Mouse (Mus musculus) stomach, embryonic 14.5 days (tissue): ENCODE data around the gene Anxa5. TPM values are rescaled to one million over a fixed set of nuclear protein-coding genes. Genes with fewer than 3 reads are reported as not detected.

ENCODE experiments used
- ATAC-seq: fragments of 200-750 bp; cut with Nextera tagmentation; 2 replicates; pipeline ENCODE4 v1.8.0; 2017; ENCODE audit warnings: low read depth, moderate TSS enrichment; ENCODE audit not compliant: insufficient number of reproducible peaks, insufficient read depth, low FRiP score
- H3K27ac ChIP-seq: fragments of 300-500 bp; sonication (generic); 2 replicates; pipeline ENCODE4 v1.5.1; 2014; ENCODE audit warnings: mild to moderate bottlenecking, low read length, moderate library complexity, mixed read lengths
- H3K27me3 ChIP-seq: fragments of 300-500 bp; sonication (generic); 2 replicates; pipeline ENCODE4 v1.6.1; 2014; ENCODE audit warnings: low read length, control low read depth, mixed read lengths; ENCODE audit not compliant: control insufficient read depth, insufficient read depth
- H3K36me3 ChIP-seq: fragments of 300-500 bp; sonication (generic); 2 replicates; pipeline ENCODE4 v1.6.1; 2014; ENCODE audit warnings: mild to moderate bottlenecking, control low read depth, low read length, moderate library complexity, mixed read lengths; ENCODE audit not compliant: control insufficient read depth, insufficient read depth
- H3K4me1 ChIP-seq: fragments of 300-500 bp; sonication (generic); 2 replicates; pipeline ENCODE4 v1.6.1; 2014; ENCODE audit warnings: low read length, control low read depth, mixed read lengths; ENCODE audit not compliant: control insufficient read depth, insufficient read depth
- H3K4me2 ChIP-seq: fragments of 300-500 bp; sonication (generic); replicated peaks from 2 replicates; pipeline ENCODE4 v1.6.1; 2014; ENCODE audit warnings: low read depth, low read length, control low read depth
- H3K4me3 ChIP-seq: fragments of 300-500 bp; sonication (generic); 2 replicates; pipeline ENCODE4 v1.5.1; 2014; ENCODE audit warnings: low read depth, low read length, control low read depth
- H3K9ac ChIP-seq: fragments of 300-500 bp; sonication (generic); replicated peaks from 2 replicates; pipeline ENCODE4 v1.6.1; 2014; ENCODE audit warnings: low read depth, mild to moderate bottlenecking, control low read depth, low read length, moderate library complexity, mixed read lengths
- H3K9me3 ChIP-seq: fragments of 300-500 bp; sonication (generic); 2 replicates; pipeline ENCODE4 v1.6.1; 2016; ENCODE audit warnings: low read depth, low read length, control low read depth; ENCODE audit not compliant: control insufficient read depth
- WGBS: fragments of 180-500 bp; shearing (Covaris S2); extraction: QIAGEN DNeasy Blood & Tissue Kit; methylation state at CpG from one replicate; pipeline ENCODE4 v1.1.7; 2014; 5-methylcytosine and 5-hydroxymethylcytosine counted together
- microRNA-seq: library from miRNA; unstranded; fragments of <30 nt; microRNA quantifications from one replicate; pipeline ENCODE4, GENCODE M21; 2016
- polyA plus RNA-seq: library from polyadenylated mRNA; unstranded; fragments of >200 nt; fragmentation: Nextera tagmentation; extraction: Ambion mirVana; gene quantifications from 2 replicates; pipeline ENCODE4 v1.2.1, GENCODE M21; 2014

The Anxa5 gene
- polyA plus RNA-seq, 1 experiment from 2014 or later, result 335 TPM

DNA sequence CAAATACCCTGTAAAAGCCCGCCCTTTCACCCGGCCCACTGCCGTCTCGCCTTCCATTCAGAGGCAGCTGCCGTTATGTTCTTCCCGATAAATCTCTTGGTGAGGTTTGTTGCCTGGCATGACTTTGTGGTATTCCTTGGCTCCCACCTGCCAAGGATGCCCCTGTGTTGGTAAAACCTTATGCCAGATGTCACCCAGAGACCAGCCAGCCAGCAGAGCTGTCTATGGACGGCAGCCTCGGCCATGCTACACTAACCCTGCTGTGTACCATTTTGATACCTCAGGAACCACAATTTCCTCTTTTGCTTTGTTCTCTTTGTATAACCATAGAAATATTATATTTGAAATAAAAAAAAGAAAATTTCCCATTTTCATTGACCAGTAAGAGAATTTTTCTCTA, 48.3 kb downstream of the Anxa5 start:
- H3K4me3 ChIP-seq, result no peak overlapping the region
- 95% methylated on average over 8 of the region's 8 CpGs for WGBS
- H3K4me2 ChIP-seq, result no peak overlapping the region
- H3K36me3 ChIP-seq, result no peaks in the 10 kb centered on the region
- H3K9ac ChIP-seq, result no peak overlapping the region
- H3K4me1 ChIP-seq, result no peaks in the 10 kb centered on the region
- H3K9me3 ChIP-seq, result no peaks in the 10 kb centered on the region
- H3K27me3 ChIP-seq, result no peaks in the 10 kb centered on the region
- no peak overlapping the region for H3K27ac ChIP-seq
- no peak for ATAC-seq

DNA sequence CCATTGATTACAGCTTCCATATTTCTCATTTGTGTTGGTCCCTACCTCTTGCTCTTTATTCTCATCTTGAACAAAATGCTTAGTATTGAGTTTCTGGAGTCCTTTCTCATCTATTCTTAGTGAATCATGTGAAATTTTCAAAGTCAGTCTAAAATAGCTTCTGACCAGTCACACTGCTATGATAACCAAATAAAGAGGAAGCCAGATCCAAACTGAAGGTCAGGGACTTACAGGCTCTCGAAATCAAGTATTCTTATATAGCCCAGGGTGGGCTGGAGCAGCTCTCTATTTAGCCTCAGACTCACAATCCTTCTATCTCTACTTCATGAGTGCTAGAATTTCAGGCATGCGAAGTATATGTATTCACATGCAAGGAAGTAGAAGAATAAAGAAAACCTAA, 66.2 kb downstream of the Anxa5 start:
- Histone ChIP-seq H3K4me1 (no peaks in the 10 kb centered on the region), H3K36me3 (no peaks in the 10 kb centered on the region), H3K4me3 (no peak overlapping the region), H3K9ac (no peak overlapping the region), H3K27me3 (no peaks in the 10 kb centered on the region), H3K9me3 (no peaks in the 10 kb centered on the region), H3K27ac (no peak overlapping the region), H3K4me2 (no peak overlapping the region)
- no peak for ATAC-seq
- 78% methylated on average over 2 of the region's 2 CpGs for WGBS

DNA sequence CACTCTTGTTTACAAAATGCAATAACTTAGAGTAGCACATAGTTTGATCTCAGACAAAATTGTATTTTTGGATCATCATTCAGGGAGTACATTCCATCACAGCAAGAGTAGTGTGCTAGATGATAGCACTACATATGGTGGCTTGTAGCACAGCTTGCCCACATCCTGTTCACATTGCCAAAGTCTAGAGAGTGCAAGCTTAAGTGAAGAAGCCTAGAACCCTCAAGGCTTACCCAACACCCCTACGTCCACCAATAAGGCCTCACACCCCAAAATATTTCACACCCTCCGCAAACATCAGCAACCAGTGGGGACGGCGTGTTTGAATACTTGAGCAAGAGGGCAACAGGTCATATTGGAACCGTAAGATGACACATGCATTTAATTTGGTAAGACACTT, 68.7 kb downstream of the Anxa5 start:
- Histone ChIP-seq H3K9ac (no peak overlapping the region), H3K27me3 (no peaks in the 10 kb centered on the region), H3K4me2 (no peak overlapping the region), H3K27ac (no peak overlapping the region), H3K9me3 (no peaks in the 10 kb centered on the region), H3K36me3 (no peaks in the 10 kb centered on the region), H3K4me1 (no peaks in the 10 kb centered on the region), H3K4me3 (no peak overlapping the region)
- 92% methylated on average over 5 of the region's 5 CpGs for WGBS
- no peak for ATAC-seq

DNA sequence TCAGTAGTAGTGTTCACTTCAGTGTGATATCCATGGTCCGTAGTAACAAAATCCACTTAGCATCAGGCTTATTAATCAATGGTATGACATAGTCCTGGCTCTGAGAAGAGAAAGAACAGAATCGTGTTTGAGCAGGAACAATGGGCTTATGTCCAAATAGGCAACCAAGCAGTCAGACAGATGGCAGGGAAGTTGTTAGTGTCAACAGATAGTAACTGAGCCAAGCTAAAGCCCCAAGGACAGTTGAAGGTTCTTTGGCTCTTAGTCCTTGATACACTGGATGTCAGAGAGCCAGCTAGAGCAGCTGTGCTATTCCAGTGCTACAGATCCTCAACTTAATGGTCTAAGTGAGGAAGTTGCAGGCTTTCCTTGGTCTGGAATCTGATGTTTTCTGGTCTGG, 69.4 kb downstream of the Anxa5 start:
- H3K36me3 ChIP-seq, result no peaks in the 10 kb centered on the region
- 55% methylated on average over 2 of the region's 2 CpGs for WGBS
- H3K9me3 ChIP-seq, result no peaks in the 10 kb centered on the region
- H3K27me3 ChIP-seq, result no peaks in the 10 kb centered on the region
- no peak overlapping the region for H3K9ac ChIP-seq
- H3K4me1 ChIP-seq, result no peaks in the 10 kb centered on the region
- no peak overlapping the region for H3K27ac ChIP-seq
- no peak for ATAC-seq
- H3K4me2 ChIP-seq, result no peak overlapping the region
- no peak overlapping the region for H3K4me3 ChIP-seq

DNA sequence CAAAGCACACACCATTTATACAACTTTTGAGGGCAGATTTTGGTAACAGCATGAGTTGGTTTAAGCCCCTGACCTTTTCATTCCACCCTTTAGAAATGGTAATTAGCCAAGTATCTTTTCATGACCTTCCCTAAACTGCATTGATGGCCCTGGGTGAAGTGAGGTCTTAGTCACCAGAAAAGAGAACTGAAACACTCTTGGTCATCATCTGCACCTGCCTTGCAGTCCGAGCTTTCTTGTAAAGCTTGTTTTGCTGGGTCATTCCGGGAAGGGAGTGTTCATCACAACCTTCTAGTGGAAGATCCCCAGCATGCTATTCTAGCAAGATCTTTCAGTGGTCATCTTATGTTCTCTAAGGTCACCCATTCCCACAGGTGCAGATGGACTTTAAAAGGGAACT, 73.8 kb downstream of the Anxa5 start:
- Histone ChIP-seq H3K36me3 (no peaks in the 10 kb centered on the region), H3K4me1 (0 out of 2 replicates have a peak, but pooled peaks cover 5% of the 10 kb centered on the region), H3K27me3 (no peaks in the 10 kb centered on the region), H3K9ac (no peak overlapping the region), H3K27ac (no peak overlapping the region), H3K9me3 (no peaks in the 10 kb centered on the region), H3K4me3 (no peak overlapping the region), H3K4me2 (no peak overlapping the region)
- WGBS, result 74% methylated on average over 2 of the region's 2 CpGs
- no peak for ATAC-seq

DNA sequence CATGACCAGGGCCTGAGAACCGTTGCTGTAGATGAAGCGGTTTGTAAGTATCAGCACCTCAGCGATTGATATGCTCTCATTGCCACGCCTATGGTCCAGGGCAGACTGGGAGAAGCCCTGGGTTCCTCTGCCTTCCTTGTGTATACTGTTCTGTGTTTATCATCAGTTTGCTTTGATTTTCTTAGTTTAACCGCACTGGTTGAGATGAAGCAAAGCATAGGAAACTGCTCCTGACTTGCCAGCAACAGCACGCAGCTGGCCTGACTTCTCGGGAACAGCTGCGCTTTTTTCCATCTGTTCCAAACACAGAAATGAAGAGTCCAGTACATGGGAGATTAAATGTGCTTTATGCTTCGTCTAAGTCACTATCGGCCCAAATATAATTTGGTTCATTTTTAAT, 75.0 kb downstream of the Anxa5 start:
- Histone ChIP-seq H3K9me3 (no peaks in the 10 kb centered on the region), H3K27ac (no peak overlapping the region), H3K4me3 (no peak overlapping the region), H3K4me2 (no peak overlapping the region), H3K9ac (no peak overlapping the region), H3K36me3 (no peaks in the 10 kb centered on the region), H3K4me1 (0 out of 2 replicates have a peak, but pooled peaks cover 5% of the 10 kb centered on the region), H3K27me3 (no peaks in the 10 kb centered on the region)
- 41% methylated on average over 10 of the region's 10 CpGs for WGBS
- ATAC-seq, result no peak

Small RNA genes lying within 50 kb of the gene (microRNA-seq; reads per million reads assigned to microRNA genes)
- not detected for gene Mir7009

Other genes with a start within 250 kb of the Anxa5 start
- gene 1810062G17Rik, start within 50 bp of the Anxa5 start, polyA plus RNA-seq, result 2.0 and 2.1 TPM in 2 replicates
- gene Gm11549, start 45.9 kb upstream of the Anxa5 start, polyA plus RNA-seq, result 0.28 and 0.30 TPM in 2 replicates
- 55.8 and 60.5 TPM in 2 replicates for gene Exosc9, start 76.7 kb upstream of the Anxa5 start, polyA plus RNA-seq
- 196 and 200 TPM in 2 replicates for gene Ccna2, start 96.3 kb upstream of the Anxa5 start, polyA plus RNA-seq
- gene Bbs7, start 137.6 kb upstream of the Anxa5 start, polyA plus RNA-seq, result 13.8 and 14.6 TPM in 2 replicates
- 6.7 and 8.6 TPM in 2 replicates for gene Trpc3, start 214.3 kb upstream of the Anxa5 start, polyA plus RNA-seq